Mouse (Mus musculus): ENCODE results near the gene Pappa2.

DNA sequence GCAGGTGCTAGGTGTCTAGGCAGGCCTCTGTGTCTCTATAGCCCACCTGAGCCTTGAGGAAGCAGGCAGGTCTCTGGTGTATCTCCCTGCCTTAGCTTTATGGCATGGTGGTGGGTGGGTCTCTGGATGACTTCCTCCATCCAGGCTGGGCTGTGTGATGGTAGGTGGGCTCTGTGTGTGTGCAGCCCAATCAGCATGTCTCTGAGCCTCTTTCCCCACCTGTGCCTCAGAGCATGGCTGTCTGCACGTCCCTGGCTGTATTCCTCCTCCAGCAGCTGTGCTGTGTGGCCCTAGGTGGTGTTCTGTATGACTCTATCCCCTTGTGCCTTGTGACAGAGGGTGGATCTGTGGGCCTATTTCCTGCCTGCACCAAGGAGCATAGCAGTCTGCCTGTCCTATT lies at the start of gene Pappa2:
- TF ChIP-seq CTCF (IDR thresholded peaks at IDR 0.05; ENCODE audit: low read depth, low read length), result no peak
- no peak for TF ChIP-seq POLR2A (IDR thresholded peaks at IDR 0.05; ENCODE audit: extremely low read depth, insufficient read depth, low read length)
